Mouse (Mus musculus) neural tube, embryonic 12.5 days (tissue): ENCODE data around the gene Cdh10. TPM values are rescaled to one million over a fixed set of nuclear protein-coding genes. Genes with fewer than 3 reads are reported as not detected.

ENCODE experiments used
- ATAC-seq: fragments of 200-750 bp; cut with Nextera tagmentation; 2 replicates; pipeline ENCODE4 v1.8.0; 2017; ENCODE audit warnings: low read depth, mild to moderate bottlenecking, moderate TSS enrichment, moderate library complexity; ENCODE audit not compliant: low FRiP score
- H3K27ac ChIP-seq: fragments of 300-500 bp; sonication (generic); 2 replicates; pipeline ENCODE4 v1.5.1; 2016
- H3K27me3 ChIP-seq: fragments of 300-500 bp; sonication (generic); replicated peaks from 2 replicates; pipeline ENCODE4 v1.6.1; 2016; ENCODE audit warnings: mild to moderate bottlenecking
- H3K36me3 ChIP-seq: fragments of 300-500 bp; sonication (generic); 2 replicates; pipeline ENCODE4 v1.6.1; 2016; ENCODE audit warnings: mild to moderate bottlenecking
- H3K4me1 ChIP-seq: fragments of 300-500 bp; sonication (generic); 2 replicates; pipeline ENCODE4 v1.6.1; 2016
- H3K4me2 ChIP-seq: fragments of 300-500 bp; sonication (generic); replicated peaks from 2 replicates; pipeline ENCODE4 v1.6.1; 2016; ENCODE audit warnings: mild to moderate bottlenecking
- H3K4me3 ChIP-seq: fragments of 300-500 bp; sonication (generic); 2 replicates; pipeline ENCODE4 v1.5.1; 2016
- H3K9ac ChIP-seq: fragments of 300-500 bp; sonication (generic); 2 replicates; pipeline ENCODE4 v1.6.1; 2016; ENCODE audit warnings: mild to moderate bottlenecking
- H3K9me3 ChIP-seq: fragments of 300-500 bp; sonication (generic); 2 replicates; pipeline ENCODE4 v1.6.1; 2016; ENCODE audit warnings: mild to moderate bottlenecking
- WGBS: fragments of 180-500 bp; shearing (Covaris S2); methylation state at CpG from one replicate; pipeline ENCODE4 v1.1.7; 2016; 5-methylcytosine and 5-hydroxymethylcytosine counted together
- polyA plus RNA-seq: library from polyadenylated mRNA; unstranded; fragments of >200 nt; fragmentation: Nextera tagmentation; extraction: Ambion mirVana; gene quantifications from 2 replicates; pipeline ENCODE4 v1.2.1, GENCODE M21; 2016

The Cdh10 gene
- polyA plus RNA-seq, result 7.3 and 8.4 TPM in 2 replicates

DNA sequence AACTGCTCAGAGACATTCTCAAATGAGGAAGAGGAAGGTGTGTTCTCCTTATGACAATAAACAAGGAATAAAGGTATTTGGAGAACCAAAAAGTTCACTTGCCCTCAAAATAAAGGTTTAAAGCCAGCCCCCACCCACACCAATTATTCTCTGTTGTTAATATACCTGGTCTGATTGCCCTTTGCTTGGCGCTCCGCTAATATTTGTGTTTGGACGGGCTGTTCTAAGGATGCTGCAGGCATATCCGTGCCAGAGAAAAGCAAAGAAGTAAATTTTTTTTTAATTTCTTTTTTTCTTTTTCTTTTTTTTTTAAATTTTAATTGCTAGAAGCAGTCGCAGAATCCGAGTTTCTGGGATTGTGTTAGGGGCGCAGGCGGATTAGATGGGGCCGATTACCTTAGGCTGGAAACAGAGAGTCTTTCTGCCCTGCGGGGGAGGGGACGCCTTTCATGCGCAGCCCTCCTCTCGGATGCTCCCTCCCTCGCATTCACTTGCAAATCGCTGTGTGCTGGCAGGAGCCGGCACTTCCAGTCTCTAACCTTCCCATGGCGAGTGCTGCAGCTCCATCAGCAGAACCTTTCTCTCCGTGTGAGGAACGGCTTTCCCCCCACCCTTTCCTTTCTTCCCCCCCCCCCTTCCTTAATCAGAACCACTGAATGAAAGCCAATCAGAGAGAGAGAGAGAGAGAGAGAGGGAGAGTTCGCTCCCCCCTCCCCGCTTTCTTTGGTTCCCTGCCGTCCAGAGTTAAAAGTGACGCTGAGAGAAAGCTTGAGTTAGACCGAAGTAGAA lies at the start of gene Cdh10:
TSS of gene Cdh10 (plus strand) at position 763 of the 789 bp plus-strand sequence.
- peak; percentile 94 for ATAC-seq
- WGBS, result 2% methylated on average over 24 of the region's 24 CpGs

DNA sequence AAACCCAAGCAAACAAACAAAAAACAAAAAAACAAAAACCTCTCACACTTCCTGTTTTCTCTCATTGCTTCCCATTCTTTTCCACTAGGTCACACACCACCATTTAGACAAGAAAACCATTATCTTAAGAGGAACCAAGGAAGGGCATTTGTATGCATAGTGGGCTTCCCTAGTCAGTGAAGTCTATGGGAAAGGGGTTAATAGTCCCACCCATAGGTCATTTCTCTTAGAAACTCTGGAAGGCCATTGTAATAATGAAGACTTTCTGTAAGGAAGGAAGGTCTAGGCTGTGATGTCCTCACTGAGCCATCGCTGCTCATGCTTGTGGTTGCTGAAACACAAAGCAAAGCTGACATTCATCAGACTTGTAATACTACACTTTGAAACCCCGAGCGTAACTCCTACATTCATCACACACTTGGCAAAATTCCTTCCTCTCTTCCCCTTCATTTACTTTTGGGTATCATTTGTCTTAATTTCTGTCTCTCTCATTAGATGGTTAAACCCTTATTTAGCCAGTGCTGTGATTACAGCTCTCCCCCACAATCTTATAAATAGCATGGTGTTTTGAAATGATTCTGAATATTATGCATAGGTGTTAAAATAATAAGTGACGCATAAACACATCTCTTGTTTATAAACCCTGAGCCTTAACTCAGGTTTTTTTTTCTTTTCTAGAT lies 9.5 kb upstream of the Cdh10 start:
- WGBS, result 61% methylated on average over 4 of the region's 4 CpGs
- no peak overlapping the region for H3K4me3 ChIP-seq
- ATAC-seq, result 0 out of 2 replicates have a peak, but pooled peaks have one; percentile 33

More for the DNA sequence above, at the start of gene Cdh10:
- Histone ChIP-seq H3K4me2 (peak within 1 kb of the TSS; percentile 61), H3K9me3 (no peaks in the 10 kb centered on the region), H3K27me3 (no peaks in the 10 kb centered on the region), H3K9ac (peak within 1 kb of the TSS; percentile 49), H3K4me1 (peaks cover 4% of the 10 kb centered on the region; the same call in 1 of the 2 replicates), H3K4me3 (peak within 1 kb of the TSS; percentile 40), H3K36me3 (no peaks in the 10 kb centered on the region), H3K27ac (no peak within 1 kb of the TSS)

DNA sequence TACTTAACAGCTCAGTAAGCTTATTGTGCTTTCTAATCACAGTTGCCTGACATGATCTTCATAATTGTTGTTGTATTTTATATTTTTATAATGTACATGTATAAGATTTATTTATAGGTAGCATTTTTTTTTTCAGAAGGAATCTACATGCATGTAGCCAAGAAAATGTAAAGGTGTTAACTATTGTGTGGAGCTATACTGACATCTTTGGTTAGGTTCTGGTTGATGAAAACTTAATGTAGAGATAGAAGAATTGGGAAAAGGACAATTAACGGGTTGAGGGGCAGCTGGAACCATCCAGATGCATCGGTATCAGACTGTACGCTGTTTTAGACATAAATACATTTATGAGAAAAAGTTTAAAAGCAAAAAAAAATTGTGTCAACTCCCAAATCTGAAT lies 1.0 kb upstream of the Cdh10 start:
- Histone ChIP-seq H3K36me3 (no peaks in the 10 kb centered on the region), H3K4me1 (peaks cover 4% of the 10 kb centered on the region; the same call in 1 of the 2 replicates), H3K27ac (no peak overlapping the region), H3K27me3 (no peaks in the 10 kb centered on the region), H3K4me3 (no peak overlapping the region), H3K9ac (no peak overlapping the region), H3K4me2 (peak overlapping the region; percentile 61; the same call in 1 of the 2 replicates), H3K9me3 (no peaks in the 10 kb centered on the region)
- ATAC-seq, result no peak
- WGBS, result 75% methylated on average over 3 of the region's 3 CpGs

More for the DNA sequence above, 9.5 kb upstream of the Cdh10 start:
- Histone ChIP-seq H3K36me3 (no peaks in the 10 kb centered on the region), H3K9ac (no peak overlapping the region), H3K4me2 (no peak overlapping the region), H3K27me3 (no peaks in the 10 kb centered on the region), H3K27ac (no peak overlapping the region), H3K9me3 (no peaks in the 10 kb centered on the region), H3K4me1 (no peaks in the 10 kb centered on the region)

DNA sequence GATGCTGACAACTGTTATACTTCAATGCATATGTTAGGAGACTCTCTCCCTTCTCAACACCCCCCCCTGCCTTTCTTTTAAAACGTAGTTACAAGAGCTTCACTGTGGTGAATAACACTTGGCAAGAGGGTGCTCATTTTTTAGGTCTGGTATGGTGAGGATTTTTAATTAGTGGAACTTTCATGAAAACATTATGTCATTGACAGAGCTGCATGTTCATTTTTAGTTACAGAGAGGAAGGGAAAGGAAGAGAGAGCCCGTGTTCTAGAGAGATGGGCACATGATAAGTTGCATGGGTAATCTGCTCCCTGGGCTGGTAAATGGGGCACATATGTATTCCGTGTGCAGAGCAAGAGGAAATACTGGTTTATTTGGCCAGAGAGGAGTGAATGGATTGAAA lies 1.5 kb downstream of the Cdh10 start:
- no peak overlapping the region for H3K9ac ChIP-seq
- H3K4me1 ChIP-seq, result peaks cover 4% of the 10 kb centered on the region; the same call in 1 of the 2 replicates
- H3K9me3 ChIP-seq, result no peaks in the 10 kb centered on the region
- no peak overlapping the region for H3K27ac ChIP-seq
- 33% methylated on average over 3 of the region's 3 CpGs for WGBS
- H3K4me2 ChIP-seq, result peak overlapping the region; percentile 61
- ATAC-seq, result no peak
- H3K27me3 ChIP-seq, result no peaks in the 10 kb centered on the region
- peak overlapping the region; percentile 18; the same call in 1 of the 2 replicates for H3K4me3 ChIP-seq
- no peaks in the 10 kb centered on the region for H3K36me3 ChIP-seq

DNA sequence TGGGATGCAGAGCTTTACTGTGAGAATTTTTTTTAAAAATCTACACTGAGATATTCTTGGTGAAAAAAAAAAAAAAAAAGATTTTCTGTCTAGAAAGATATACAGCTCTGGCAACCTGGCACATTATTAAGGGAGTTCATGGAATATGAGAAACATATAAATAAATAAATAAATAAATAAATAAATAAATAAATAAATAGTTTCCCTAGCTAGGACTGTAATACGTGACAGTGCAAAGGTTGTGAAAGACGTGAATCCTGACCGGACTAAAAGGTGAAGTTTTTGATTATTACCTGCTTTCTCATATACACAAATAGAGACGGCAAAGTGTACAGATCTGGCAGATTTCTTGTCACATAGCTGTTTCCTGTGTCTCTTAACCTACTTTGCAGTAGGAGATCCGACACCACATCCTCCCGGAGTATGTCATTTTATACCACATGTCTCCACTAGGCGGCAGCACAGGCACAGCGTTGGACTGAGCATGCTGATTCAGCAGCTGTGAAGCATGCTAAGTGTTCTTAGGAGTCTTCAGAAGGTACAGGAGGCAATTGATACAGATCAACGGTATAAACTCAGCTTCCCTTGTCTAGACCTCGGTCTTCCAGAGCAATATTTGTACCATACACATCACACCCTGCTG lies 2.5 kb downstream of the Cdh10 start:
- Histone ChIP-seq H3K27ac (no peak overlapping the region), H3K9me3 (no peaks in the 10 kb centered on the region), H3K4me2 (no peak overlapping the region; the same call in 1 of the 2 replicates), H3K4me1 (peaks cover 4% of the 10 kb centered on the region; the same call in 1 of the 2 replicates), H3K27me3 (no peaks in the 10 kb centered on the region), H3K9ac (no peak overlapping the region), H3K4me3 (no peak overlapping the region), H3K36me3 (no peaks in the 10 kb centered on the region)
- peak; percentile 21 for ATAC-seq
- WGBS, result 25% methylated on average over 10 of the region's 10 CpGs

DNA sequence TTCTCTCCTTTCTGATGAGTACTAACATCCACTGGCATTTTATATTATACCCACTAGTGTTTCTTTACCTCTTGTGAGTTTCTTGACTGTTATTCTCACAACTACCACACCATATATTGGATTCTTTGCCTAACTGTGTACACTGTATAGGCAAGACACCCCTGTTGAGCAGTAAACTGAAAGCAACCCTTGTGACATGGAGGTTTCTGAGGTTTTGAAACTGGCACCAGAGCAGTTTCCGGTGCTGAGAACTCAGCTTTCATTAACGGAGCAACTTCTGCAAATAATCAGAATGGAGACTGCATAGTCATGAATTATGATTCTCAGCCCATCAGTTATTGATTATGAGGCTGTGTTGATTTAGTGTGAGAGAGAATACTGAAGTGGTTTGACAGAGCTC lies 4.7 kb downstream of the Cdh10 start:
- 82% methylated on average over 2 of the region's 2 CpGs for WGBS
- no peaks in the 10 kb centered on the region for H3K9me3 ChIP-seq
- no peak overlapping the region for H3K27ac ChIP-seq
- no peak for ATAC-seq
- no peaks in the 10 kb centered on the region for H3K27me3 ChIP-seq
- H3K4me3 ChIP-seq, result no peak overlapping the region
- H3K4me1 ChIP-seq, result peaks cover 4% of the 10 kb centered on the region; the same call in 1 of the 2 replicates
- no peak overlapping the region for H3K9ac ChIP-seq
- H3K36me3 ChIP-seq, result no peaks in the 10 kb centered on the region
- no peak overlapping the region for H3K4me2 ChIP-seq

DNA sequence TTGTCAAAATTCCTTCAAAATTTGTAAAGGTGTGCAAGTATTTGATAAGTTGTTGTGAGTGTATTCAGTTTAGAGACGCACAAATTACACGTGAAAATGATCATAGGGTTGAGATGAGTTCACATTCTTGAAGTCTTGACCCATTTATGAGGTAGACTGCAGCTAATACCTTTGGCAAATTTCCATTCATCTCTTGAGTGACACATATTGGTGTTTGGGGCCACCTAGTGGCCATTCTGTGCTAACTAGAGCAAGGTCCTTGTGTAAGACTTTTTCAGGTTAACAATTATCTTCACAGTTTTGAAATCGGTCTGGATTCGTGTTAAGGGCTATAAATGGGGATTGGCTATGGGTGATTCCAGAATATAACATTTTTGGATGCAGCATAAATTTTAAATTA lies 13.5 kb downstream of the Cdh10 start:
- no peak overlapping the region for H3K9ac ChIP-seq
- no peaks in the 10 kb centered on the region for H3K4me1 ChIP-seq
- no peak overlapping the region for H3K4me3 ChIP-seq
- H3K4me2 ChIP-seq, result no peak overlapping the region
- peak; percentile 58 for ATAC-seq
- H3K27me3 ChIP-seq, result no peaks in the 10 kb centered on the region
- H3K27ac ChIP-seq, result no peak overlapping the region
- H3K9me3 ChIP-seq, result no peaks in the 10 kb centered on the region
- 20% methylated on average over 4 of the region's 4 CpGs for WGBS
- H3K36me3 ChIP-seq, result no peaks in the 10 kb centered on the region

DNA sequence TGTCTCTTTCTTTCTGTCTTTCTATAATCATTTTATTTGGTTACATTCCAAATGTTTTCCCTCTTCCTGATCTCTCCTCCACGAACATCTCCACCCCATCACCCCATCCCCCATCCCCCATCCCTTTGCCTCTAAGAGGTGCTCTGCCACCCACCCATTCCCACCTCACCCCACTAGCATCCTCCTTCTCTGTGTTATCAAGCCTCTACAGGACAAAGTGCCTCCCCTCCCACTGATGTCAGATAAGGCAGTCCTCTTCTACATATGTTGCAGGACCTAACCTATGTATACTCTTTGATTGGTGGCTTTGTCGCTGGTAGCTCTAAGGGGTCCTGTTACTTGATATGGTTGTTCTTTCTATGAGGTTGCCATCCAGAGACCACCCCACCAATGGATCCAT lies 23.0 kb downstream of the Cdh10 start:
- ATAC-seq, result no peak
- Histone ChIP-seq H3K4me3 (no peak overlapping the region), H3K36me3 (no peaks in the 10 kb centered on the region), H3K4me1 (no peaks in the 10 kb centered on the region), H3K4me2 (no peak overlapping the region), H3K27ac (no peak overlapping the region), H3K27me3 (no peaks in the 10 kb centered on the region), H3K9ac (no peak overlapping the region), H3K9me3 (no peaks in the 10 kb centered on the region)
- 82% methylated on average over 2 of the region's 2 CpGs for WGBS

DNA sequence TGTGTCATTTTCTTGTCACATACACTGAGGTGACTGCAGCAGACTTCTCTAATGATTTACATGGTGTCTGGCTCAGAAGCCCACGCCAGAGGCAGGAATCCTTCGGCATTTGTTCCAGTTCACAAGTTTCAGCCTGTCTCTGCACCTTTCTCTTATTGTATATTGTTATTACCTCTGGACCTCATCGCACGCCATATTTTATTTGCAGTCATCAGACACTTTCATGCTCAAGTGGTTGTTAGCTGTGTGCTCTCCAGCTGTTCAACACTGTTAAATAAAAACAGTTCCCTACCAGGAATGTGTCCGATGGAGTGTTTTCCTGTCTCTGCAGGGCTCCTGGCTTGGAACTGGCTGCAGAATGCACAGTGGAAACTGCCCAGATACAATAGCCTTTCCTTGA lies 26.1 kb downstream of the Cdh10 start:
- Histone ChIP-seq H3K9ac (no peak overlapping the region), H3K9me3 (no peaks in the 10 kb centered on the region), H3K4me2 (0 out of 2 replicates have a peak overlapping the region, but pooled peaks have one; percentile 6), H3K27me3 (no peaks in the 10 kb centered on the region), H3K36me3 (no peaks in the 10 kb centered on the region), H3K4me3 (no peak overlapping the region), H3K27ac (no peak overlapping the region), H3K4me1 (no peaks in the 10 kb centered on the region)
- WGBS, result 45% methylated on average over 5 of the region's 5 CpGs
- ATAC-seq, result 0 out of 2 replicates have a peak, but pooled peaks have one; percentile 25

DNA sequence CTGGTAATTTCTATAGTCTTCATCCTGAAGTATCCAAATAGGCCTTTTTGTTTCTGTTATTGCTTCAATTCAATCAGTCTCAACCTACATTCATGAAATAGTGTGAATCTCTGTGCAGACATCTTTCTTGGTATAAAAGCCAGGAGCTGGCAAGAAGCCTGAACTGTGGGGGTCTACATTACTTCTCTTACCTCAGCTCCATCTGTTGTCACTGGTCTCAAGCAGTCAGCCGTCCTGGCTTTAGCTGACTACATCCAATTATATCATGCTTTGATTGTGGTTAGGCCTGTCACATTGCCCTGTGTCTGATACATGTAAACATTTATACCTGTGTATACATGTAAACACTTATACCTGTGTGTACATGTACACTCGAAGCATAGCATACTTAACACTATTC lies 31.8 kb downstream of the Cdh10 start:
- no peaks in the 10 kb centered on the region for H3K27me3 ChIP-seq
- H3K4me3 ChIP-seq, result no peak overlapping the region
- H3K4me2 ChIP-seq, result no peak overlapping the region
- no peak for ATAC-seq
- H3K36me3 ChIP-seq, result no peaks in the 10 kb centered on the region
- 88% methylated on average over 2 of the region's 2 CpGs for WGBS
- no peaks in the 10 kb centered on the region for H3K4me1 ChIP-seq
- no peak overlapping the region for H3K27ac ChIP-seq
- H3K9me3 ChIP-seq, result no peaks in the 10 kb centered on the region
- H3K9ac ChIP-seq, result no peak overlapping the region

DNA sequence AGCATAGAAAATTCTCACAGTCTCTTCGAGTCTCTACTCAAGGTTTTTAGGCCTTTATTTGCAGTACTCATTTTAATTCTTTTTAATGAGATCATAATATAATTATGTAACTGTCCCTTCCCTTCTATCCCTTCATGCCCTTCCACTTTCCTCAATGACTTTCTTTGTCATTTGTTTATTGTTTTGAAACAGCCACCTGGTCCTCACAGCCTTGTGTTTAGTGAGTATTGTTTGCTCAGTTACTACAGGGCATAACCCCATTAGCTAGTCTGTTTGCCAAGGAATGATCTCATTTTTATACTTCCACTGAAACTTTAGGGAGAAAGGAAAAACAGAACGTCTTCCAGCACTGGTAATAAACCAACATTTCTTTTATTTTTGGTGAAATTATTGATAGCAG lies 39.4 kb downstream of the Cdh10 start:
- Histone ChIP-seq H3K9me3 (no peaks in the 10 kb centered on the region), H3K27ac (no peak overlapping the region), H3K4me2 (no peak overlapping the region), H3K4me1 (no peaks in the 10 kb centered on the region), H3K4me3 (no peak overlapping the region), H3K9ac (no peak overlapping the region), H3K36me3 (no peaks in the 10 kb centered on the region), H3K27me3 (no peaks in the 10 kb centered on the region)
- 74% methylated on average over 2 of the region's 2 CpGs for WGBS
- ATAC-seq, result no peak

DNA sequence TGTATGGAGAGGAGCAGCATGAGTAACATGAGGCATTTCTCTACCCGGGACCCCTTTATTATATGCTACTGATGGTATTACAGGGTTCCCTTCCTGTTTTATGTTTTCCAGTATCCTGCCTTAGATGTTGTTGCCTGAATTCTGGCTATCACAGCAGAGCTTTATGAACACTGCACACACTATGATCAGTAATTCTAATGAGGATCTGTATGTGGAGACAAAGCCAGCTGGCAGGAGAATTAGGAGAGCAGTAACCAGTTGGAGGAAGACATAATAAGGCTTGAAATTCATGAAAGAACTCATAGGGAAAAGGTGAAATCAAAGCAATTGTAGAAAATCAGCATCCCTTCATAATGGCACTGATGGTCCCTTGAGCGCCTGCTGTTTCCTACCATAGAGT lies 51.1 kb downstream of the Cdh10 start:
- Histone ChIP-seq H3K9ac (no peak overlapping the region), H3K4me2 (no peak overlapping the region), H3K4me3 (no peak overlapping the region), H3K4me1 (no peaks in the 10 kb centered on the region), H3K27me3 (no peaks in the 10 kb centered on the region), H3K36me3 (no peaks in the 10 kb centered on the region), H3K9me3 (no peaks in the 10 kb centered on the region), H3K27ac (no peak overlapping the region)
- no peak for ATAC-seq
- WGBS, result 95% methylated on average over 2 of the region's 2 CpGs
